Mouse (Mus musculus): Measurements from ENCODE around the gene Arf3. TPM values are rescaled to one million over a fixed set of nuclear protein-coding genes. Genes with fewer than 3 reads are reported as not detected.

Arf3 gene
- polyA plus RNA-seq, 1 experiment from 2014 or later = 37.1 TPM

DNA sequence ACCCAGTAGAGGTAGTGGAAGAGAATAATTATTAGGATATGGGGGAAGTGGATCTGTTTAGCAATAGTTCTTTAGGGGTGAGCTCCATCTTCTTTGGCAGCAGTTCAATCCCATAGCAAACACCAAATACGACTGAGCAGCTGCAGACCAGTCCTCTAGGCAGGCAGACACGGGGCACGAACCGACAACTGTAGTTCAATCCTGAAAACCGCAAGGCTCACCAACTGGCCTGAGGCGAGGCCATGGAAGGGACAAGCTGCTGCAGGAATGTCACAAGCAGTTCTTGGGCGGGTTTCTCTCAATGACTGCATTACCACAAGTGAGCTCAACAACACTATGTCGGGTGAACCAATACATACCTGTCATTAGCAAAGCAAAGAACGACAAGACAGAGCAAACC, 58.7 kb downstream of the Arf3 start:
- Histone ChIP-seq H3K9me3 (ENCODE audit: control insufficient read depth, low read length) (no peaks in the 10 kb centered on the region), H3K36me3 (ENCODE audit: control insufficient read depth, insufficient read depth, low read length) (no peaks in the 10 kb centered on the region), H3K27ac (ENCODE audit: low read depth) (no peak overlapping the region), H3K27me3 (replicated peaks; ENCODE audit: control insufficient read depth, insufficient read depth, low read length) (peaks cover 47% of the 10 kb centered on the region), H3K4me1 (replicated peaks; ENCODE audit: control insufficient read depth, insufficient read depth, low read length) (peaks cover 4% of the 10 kb centered on the region; the same call in 1 of the 2 replicates), H3K4me3 (ENCODE audit: low read depth, low read length) (no peak overlapping the region), H3K4me2 (ENCODE audit: low read length) (no peak overlapping the region), H3K9ac (ENCODE audit: low read length) (no peak overlapping the region)
- WGBS = 55% methylated on average over 9 of the region's 9 CpGs
- no peak for ATAC-seq (replicated peaks; ENCODE audit: low FRiP score, low TSS enrichment, low read depth)
- no peak for DNase-seq (ENCODE audit: low spot score)

DNA sequence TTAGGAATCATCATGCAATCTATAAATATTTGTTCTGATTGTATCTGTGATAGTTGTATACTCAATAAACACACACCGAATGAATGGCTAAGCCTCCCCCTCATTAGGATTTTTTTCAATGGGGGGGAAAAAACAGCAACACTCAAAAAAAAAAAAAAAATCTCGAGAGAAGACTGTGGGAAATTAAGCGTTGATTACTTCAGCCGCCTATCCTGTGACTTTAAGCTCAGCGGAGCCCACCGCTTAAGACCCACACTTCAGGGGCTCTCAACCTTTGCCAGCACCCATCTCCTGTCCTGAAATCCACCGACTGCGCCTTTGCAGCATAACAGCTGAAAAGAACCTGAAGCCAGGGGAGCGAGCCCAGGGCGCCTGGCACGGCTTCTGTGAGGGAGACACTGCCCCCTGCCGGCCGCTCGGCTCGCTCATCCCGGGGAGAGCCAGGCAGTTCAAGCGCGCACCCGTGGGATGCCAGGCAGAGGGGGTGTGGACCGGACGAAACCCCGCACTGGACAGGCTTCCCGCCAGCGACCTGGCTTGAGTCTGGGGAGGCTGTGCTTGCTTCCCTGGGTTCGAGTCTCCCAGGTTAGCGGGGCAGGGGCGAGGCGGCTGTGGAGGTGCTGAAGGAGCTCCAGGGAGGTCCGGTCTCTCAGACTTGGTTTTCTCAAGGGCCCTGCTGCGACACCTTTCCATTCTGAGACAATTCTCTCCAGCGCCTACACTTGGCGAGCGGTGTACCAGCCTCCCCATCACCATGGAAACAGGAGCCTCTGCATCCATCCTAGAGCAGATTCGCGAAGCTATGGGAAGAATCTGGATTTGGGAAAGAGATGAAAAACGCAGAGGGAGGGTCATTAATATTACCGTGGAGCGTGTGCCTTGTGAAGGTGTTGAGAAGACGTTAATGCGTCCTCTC, 63.6 kb downstream of the Arf3 start:
- Histone ChIP-seq H3K36me3 (ENCODE audit: control insufficient read depth, insufficient read depth, low read length) (no peaks in the 10 kb centered on the region), H3K9me3 (ENCODE audit: control insufficient read depth, low read length) (no peaks in the 10 kb centered on the region), H3K27ac (ENCODE audit: low read depth) (no peak overlapping the region), H3K4me2 (ENCODE audit: low read length) (peak overlapping the region; percentile 50), H3K27me3 (replicated peaks; ENCODE audit: control insufficient read depth, insufficient read depth, low read length) (peaks cover 39% of the 10 kb centered on the region), H3K9ac (ENCODE audit: low read length) (no peak overlapping the region), H3K4me3 (ENCODE audit: low read depth, low read length) (peak overlapping the region; percentile 22), H3K4me1 (replicated peaks; ENCODE audit: control insufficient read depth, insufficient read depth, low read length) (peaks cover 5% of the 10 kb centered on the region; the same call in 1 of the 2 replicates)
- DNase-seq (ENCODE audit: low spot score) (peak; percentile 94), ATAC-seq (replicated peaks; ENCODE audit: low FRiP score, low TSS enrichment, low read depth) (peak; percentile 78)
- WGBS = 6% methylated on average over 40 of the region's 40 CpGs

DNA sequence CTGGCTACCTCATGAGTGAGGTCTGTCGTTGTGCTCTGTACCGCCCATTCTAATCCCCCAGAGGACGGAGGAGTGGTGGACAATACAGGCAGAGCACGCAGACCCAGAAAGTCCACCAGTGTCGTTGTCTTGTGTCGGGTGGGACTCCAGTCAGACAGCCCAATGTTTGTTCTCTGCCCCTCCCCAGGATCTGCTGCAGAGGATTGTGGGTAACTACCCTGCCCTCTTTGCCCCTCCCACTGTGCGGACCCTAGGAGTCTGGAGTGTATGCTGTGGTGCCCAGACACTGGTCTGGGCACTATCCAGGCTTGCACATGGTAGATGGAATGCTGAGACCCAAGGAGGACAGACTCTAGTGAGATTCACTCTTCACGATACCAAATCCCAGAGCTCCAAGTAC, 66.8 kb downstream of the Arf3 start:
- peaks cover 17% of the 10 kb centered on the region for H3K27me3 ChIP-seq (replicated peaks; ENCODE audit: control insufficient read depth, insufficient read depth, low read length)
- no peak overlapping the region for H3K9ac ChIP-seq (ENCODE audit: low read length)
- H3K4me3 ChIP-seq (ENCODE audit: low read depth, low read length) = no peak overlapping the region
- no peak overlapping the region for H3K4me2 ChIP-seq (ENCODE audit: low read length)
- H3K4me1 ChIP-seq (replicated peaks; ENCODE audit: control insufficient read depth, insufficient read depth, low read length) = peaks cover 8% of the 10 kb centered on the region; the same call in 1 of the 2 replicates
- ATAC-seq (replicated peaks; ENCODE audit: low FRiP score, low TSS enrichment, low read depth) = no peak
- no peaks in the 10 kb centered on the region for H3K9me3 ChIP-seq (ENCODE audit: control insufficient read depth, low read length)
- WGBS = 47% methylated on average over 8 of the region's 8 CpGs
- DNase-seq (ENCODE audit: low spot score) = no peak
- H3K36me3 ChIP-seq (ENCODE audit: control insufficient read depth, insufficient read depth, low read length) = no peaks in the 10 kb centered on the region
- no peak overlapping the region for H3K27ac ChIP-seq (ENCODE audit: low read depth)

DNA sequence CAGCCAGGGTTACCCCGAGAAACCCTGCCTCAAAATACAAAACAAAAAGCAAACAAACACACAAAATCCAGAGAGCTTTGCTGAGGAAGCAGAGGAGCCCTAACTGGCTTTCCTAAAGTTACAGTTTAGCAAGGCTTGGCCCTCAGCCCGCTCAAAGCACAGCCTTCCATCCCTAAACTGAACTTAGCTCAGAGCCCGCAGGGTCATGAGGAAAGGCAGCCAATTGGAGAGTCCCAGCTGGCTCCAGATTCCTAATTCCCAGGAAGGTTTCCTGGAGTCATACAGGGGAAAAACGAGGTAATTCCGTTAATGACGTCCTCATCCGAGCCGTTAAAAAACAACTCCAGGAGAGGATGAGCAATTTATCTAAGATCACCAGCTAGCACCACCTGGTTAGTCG, 67.3 kb downstream of the Arf3 start:
- H3K27ac ChIP-seq (ENCODE audit: low read depth) = no peak overlapping the region
- H3K4me3 ChIP-seq (ENCODE audit: low read depth, low read length) = no peak overlapping the region
- H3K4me2 ChIP-seq (ENCODE audit: low read length) = no peak overlapping the region
- H3K36me3 ChIP-seq (ENCODE audit: control insufficient read depth, insufficient read depth, low read length) = no peaks in the 10 kb centered on the region
- no peak for DNase-seq (ENCODE audit: low spot score)
- H3K9ac ChIP-seq (ENCODE audit: low read length) = no peak overlapping the region
- H3K4me1 ChIP-seq (replicated peaks; ENCODE audit: control insufficient read depth, insufficient read depth, low read length) = peaks cover 8% of the 10 kb centered on the region; the same call in 1 of the 2 replicates
- H3K9me3 ChIP-seq (ENCODE audit: control insufficient read depth, low read length) = no peaks in the 10 kb centered on the region
- H3K27me3 ChIP-seq (replicated peaks; ENCODE audit: control insufficient read depth, insufficient read depth, low read length) = peaks cover 12% of the 10 kb centered on the region
- no peak for ATAC-seq (replicated peaks; ENCODE audit: low FRiP score, low TSS enrichment, low read depth)
- WGBS = 59% methylated on average over 9 of the region's 9 CpGs

DNA sequence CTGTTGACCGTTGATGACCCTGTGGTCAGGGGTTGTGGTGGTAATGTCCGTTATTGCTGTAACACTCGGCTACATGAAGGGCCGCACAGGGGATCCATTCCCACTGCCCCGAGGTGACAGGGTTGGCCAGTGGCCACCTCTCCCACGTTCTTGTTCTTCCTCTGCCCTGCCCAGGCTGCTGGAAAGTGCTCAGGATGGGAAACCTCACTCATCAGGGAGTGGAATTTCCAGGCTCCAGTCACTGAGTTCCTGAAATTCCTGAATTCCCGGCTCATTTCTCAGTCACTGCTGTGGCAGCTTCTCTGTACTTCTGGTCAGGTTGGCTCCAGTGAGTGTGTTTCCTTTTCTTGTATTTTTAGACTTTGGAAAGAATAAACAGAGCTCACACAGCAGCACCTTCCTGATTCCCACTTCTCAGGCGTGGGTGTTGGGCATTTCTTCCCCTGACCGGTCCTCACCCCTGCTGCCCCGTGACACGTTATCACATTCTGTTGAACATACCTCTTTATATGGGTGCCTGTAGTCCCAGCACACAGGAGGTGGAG, 70.8 kb downstream of the Arf3 start:
- Histone ChIP-seq H3K9ac (ENCODE audit: low read length) (no peak overlapping the region), H3K36me3 (ENCODE audit: control insufficient read depth, insufficient read depth, low read length) (no peaks in the 10 kb centered on the region), H3K4me3 (ENCODE audit: low read depth, low read length) (no peak overlapping the region), H3K27ac (ENCODE audit: low read depth) (0 out of 2 replicates have a peak overlapping the region, but pooled peaks have one; percentile 18), H3K4me1 (replicated peaks; ENCODE audit: control insufficient read depth, insufficient read depth, low read length) (peaks cover 2% of the 10 kb centered on the region; the same call in 1 of the 2 replicates), H3K9me3 (ENCODE audit: control insufficient read depth, low read length) (no peaks in the 10 kb centered on the region), H3K4me2 (ENCODE audit: low read length) (no peak overlapping the region), H3K27me3 (replicated peaks; ENCODE audit: control insufficient read depth, insufficient read depth, low read length) (no peaks in the 10 kb centered on the region)
- DNase-seq (ENCODE audit: low spot score) = no peak
- 29% methylated on average over 11 of the region's 11 CpGs for WGBS
- no peak for ATAC-seq (replicated peaks; ENCODE audit: low FRiP score, low TSS enrichment, low read depth)

DNA sequence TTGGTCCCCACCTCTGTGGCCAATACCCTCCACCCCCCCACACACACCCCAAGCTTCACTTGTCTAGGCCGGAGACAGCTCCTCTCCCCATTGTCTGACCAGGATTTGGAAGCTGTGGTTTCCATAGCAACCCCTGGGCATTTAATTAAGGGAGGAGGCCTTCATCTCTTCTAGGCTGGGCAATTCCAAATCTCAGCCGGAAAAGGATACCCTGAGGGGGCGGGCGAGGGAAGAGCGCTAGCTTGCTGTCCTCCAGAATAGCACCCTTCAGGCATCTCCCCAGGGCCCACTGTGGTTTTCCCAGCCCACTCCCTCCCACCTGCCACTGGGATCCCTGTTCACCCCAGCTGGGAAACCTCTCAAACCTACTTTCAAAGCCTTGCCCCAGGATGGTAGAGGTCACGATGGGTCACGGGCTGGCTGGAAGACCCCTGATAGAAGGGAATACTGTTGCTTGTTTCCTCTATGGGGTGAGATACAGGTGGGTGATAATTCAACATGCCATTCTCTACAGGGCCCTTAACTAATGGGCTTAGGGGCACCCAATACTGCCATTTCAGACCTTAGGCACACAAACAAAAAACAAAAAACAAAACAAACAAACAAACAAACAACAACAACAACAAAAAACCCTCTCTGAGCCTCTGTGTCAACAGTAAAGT, 71.4 kb downstream of the Arf3 start:
- ATAC-seq (replicated peaks; ENCODE audit: low FRiP score, low TSS enrichment, low read depth) = no peak
- no peaks in the 10 kb centered on the region for H3K27me3 ChIP-seq (replicated peaks; ENCODE audit: control insufficient read depth, insufficient read depth, low read length)
- DNase-seq (ENCODE audit: low spot score) = no peak
- peaks cover 2% of the 10 kb centered on the region; the same call in 1 of the 2 replicates for H3K4me1 ChIP-seq (replicated peaks; ENCODE audit: control insufficient read depth, insufficient read depth, low read length)
- H3K9ac ChIP-seq (ENCODE audit: low read length) = no peak overlapping the region
- no peaks in the 10 kb centered on the region for H3K9me3 ChIP-seq (ENCODE audit: control insufficient read depth, low read length)
- 46% methylated on average over 7 of the region's 7 CpGs for WGBS
- no peak overlapping the region for H3K4me2 ChIP-seq (ENCODE audit: low read length)
- no peaks in the 10 kb centered on the region for H3K36me3 ChIP-seq (ENCODE audit: control insufficient read depth, insufficient read depth, low read length)
- no peak overlapping the region for H3K27ac ChIP-seq (ENCODE audit: low read depth)
- no peak overlapping the region for H3K4me3 ChIP-seq (ENCODE audit: low read depth, low read length)

DNA sequence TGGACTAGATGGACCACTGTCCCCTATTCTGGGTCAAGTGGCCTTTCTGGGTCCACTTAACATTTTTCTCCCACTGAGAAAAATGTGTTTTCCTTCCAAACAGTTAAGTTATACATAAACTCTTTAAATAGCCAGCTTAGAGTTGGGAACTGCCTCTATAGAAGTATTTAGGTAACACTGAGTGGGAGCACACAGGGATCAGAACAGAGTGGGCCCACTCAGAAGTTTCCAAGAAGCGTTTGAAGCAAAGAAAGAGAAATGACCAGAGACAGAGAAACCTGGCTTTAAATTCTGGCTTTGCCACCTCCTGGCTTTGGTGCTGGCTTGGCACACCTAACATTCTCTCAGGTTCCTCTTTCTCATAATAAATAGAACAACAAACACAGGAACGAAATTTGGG, 73.3 kb downstream of the Arf3 start:
- Histone ChIP-seq H3K9ac (ENCODE audit: low read length) (no peak overlapping the region), H3K9me3 (ENCODE audit: control insufficient read depth, low read length) (no peaks in the 10 kb centered on the region), H3K36me3 (ENCODE audit: control insufficient read depth, insufficient read depth, low read length) (no peaks in the 10 kb centered on the region), H3K27ac (ENCODE audit: low read depth) (no peak overlapping the region), H3K27me3 (replicated peaks; ENCODE audit: control insufficient read depth, insufficient read depth, low read length) (no peaks in the 10 kb centered on the region), H3K4me2 (ENCODE audit: low read length) (no peak overlapping the region), H3K4me1 (replicated peaks; ENCODE audit: control insufficient read depth, insufficient read depth, low read length) (peaks cover 2% of the 10 kb centered on the region; the same call in 1 of the 2 replicates), H3K4me3 (ENCODE audit: low read depth, low read length) (no peak overlapping the region)
- WGBS = 89% methylated on average over 2 of the region's 2 CpGs
- ATAC-seq (replicated peaks; ENCODE audit: low FRiP score, low TSS enrichment, low read depth) (no peak), DNase-seq (ENCODE audit: low spot score) (no peak)

Data from intestine, embryonic 14.5 days (tissue).